Mouse (Mus musculus) urinary bladder, adult 2 months (tissue): ENCODE data around the gene Dhx8. TPM values are rescaled to one million over a fixed set of nuclear protein-coding genes. Genes with fewer than 3 reads are reported as not detected.
A peak's percentile ranks its signal among the peaks of the same experiment; 100 is the strongest.

Experiments
- DNase-seq: peaks from one replicate; pipeline ENCODE4 v3.0.0; 2022; ENCODE audit warnings: low spot score
- polyA plus RNA-seq: library from polyadenylated mRNA; depleted of rRNA; stranded (reverse); fragments of >200 nt; gene quantifications from 2 replicates; pipeline ENCODE4 v1.2.3, GENCODE M21; 2012; rRNA removed

The Dhx8 gene
- polyA plus RNA-seq = 14.7 and 15.4 TPM in 2 replicates

- DNase-seq = peak; percentile 97
Observed at GRCm38 (mm10) chr11:101732518-101733440, at the start of gene Dhx8. Dhx8 (plus strand) TSS chr11:101732919.

- peak; percentile 46 for DNase-seq
Observed at GRCm38 (mm10) chr11:101687351-101688301, 45.1 kb upstream of the Dhx8 start.

DNA sequence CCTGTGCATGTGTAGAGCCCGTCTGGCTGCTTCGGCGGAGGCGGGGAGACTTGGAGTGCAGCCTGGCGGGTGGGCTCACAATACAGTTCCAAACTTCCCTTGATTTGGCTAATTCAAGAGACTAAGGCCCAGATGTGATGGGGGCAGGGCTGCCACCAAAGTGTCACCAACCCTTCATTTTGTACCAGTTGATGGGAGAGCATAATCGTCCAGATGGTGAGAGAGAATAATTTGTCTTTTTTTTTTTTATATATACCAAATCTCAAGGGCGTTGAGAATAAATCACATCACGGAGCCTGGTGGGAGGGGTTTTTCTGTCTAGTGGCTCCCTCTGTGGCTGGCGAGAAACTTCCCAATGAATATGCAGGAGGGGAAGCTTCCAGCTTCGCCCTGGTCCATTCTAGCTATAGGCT lies 43.0 kb upstream of the Dhx8 start:
- no peak for DNase-seq

DNA sequence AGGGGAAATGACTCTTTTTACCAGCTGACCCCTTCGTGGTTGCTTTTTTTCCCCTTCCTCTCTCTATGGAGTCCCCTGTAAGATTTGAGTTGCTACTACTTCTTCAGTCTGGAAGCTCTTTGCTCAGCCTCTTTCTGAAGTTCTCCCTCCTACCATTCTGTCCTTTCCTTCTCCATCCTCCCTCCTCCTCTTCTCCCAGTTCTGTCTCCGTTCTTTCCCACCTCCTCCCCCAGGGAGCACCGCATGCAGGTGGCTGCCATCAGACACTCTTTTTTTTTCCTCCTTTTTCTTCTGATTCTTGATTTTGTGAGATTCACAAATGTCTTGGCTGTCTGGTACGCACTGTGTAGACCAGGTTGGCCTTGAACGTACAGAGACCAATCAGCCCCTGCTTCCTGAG lies 42.4 kb upstream of the Dhx8 start:
- DNase-seq = no peak

DNA sequence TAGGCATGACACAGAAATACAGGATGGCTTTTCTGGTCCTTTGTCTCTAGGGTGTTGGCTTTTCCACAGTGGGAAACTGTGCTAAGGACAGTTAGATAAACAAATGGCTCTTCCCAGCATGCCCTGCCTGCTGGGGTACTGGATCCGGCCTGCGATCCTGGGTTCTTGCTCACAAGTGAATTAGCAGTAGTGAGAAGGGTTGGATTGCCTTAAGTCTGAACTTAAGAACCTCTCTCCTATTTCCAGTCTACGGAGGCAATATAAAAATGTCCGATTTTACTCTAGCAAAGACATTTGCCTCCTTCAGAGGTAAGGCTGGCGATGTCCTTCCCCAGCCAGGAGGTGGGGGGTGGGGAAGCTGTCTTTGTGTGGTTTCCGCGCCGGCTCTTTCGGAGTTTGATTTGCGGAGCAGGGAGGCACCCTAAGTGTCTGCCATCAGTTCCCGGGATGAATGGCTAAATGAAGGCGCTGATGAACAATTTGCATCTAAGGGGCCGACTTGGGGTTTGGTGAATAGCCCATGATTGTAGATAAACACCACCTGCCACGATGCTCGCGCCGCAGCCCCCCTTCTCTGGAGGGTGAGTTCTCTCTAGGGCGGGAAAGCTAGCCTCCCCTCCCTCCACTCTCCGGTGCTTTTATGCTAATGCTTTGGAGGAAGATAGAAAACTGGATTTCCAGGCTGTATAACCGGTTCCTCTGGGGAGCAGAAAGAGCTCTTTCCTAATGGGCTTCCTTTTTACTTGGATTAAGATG lies 36.6 kb upstream of the Dhx8 start:
- DNase-seq = no peak

- no peak for DNase-seq
Observed at GRCm38 (mm10) chr11:101697156-101697861, 35.4 kb upstream of the Dhx8 start.

DNA sequence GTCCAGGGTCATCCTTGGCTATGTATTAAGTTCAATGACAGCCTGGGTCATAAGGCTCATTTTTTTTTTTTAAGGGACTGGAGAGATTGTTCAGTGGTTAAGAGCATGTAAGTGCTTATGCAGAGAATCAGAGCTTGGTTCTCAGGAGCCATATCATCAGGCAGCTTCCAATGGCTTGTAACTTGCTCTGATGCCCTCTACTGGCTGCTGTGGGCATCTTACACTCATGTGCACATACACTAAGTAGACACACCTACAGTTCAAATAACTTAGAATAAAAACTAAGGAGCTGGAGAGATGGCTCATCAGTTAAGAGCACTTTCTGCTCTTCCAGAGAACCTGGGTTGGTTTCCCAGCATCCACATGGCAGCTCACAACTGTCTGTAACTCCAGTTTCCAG lies 34.6 kb upstream of the Dhx8 start:
- no peak for DNase-seq

GRCm38 (mm10) chr11:101699556-101699955 lies 33.2 kb upstream of the Dhx8 start:
- DNase-seq = no peak

GRCm38 (mm10) chr11:101699991-101700390 lies 32.7 kb upstream of the Dhx8 start:
- no peak for DNase-seq

DNA sequence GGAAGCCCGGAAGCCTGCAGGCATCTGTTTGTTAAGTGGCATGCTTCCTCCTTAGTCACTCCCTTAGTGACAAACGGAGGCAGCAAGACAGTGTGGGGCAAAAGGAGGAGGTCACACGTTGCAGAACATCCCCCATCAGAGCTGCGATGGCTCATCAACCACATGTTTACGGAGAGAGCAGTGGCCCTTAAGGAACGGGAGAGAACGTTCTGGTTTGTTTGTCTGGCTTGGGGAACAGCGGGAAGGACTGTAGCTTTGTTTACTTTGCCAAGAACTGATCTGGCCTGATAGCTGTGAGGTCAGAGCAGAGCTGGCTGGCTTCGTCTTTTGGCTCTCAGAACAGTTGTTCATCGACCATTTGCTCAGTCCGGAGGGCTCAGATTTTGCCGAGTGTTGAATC lies 32.3 kb upstream of the Dhx8 start:
- DNase-seq = no peak

GRCm38 (mm10) chr11:101704081-101704480 lies 28.6 kb upstream of the Dhx8 start:
- no peak for DNase-seq

- DNase-seq = no peak
Observed at GRCm38 (mm10) chr11:101706764-101707448, 25.8 kb upstream of the Dhx8 start.

DNA sequence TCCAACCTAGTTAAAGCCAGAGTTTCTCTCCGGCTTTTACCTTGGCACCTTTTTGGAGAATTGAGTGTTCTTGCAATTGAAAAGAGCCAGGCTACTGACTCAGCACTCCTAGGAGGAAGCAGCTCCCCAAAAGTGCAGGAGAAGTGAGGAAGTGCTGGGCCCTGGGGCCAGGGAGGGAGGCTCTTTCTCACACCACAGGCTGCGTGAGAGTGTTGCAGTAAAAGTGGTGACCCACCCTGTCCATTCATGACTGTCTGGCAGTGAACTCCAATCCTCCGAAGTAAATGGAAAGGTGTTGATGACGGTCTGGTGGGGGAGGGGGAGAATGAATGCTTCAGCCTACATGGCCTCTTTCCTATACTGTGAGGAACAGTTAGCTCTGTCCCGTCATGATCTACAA lies 24.2 kb upstream of the Dhx8 start:
- no peak for DNase-seq

DNA sequence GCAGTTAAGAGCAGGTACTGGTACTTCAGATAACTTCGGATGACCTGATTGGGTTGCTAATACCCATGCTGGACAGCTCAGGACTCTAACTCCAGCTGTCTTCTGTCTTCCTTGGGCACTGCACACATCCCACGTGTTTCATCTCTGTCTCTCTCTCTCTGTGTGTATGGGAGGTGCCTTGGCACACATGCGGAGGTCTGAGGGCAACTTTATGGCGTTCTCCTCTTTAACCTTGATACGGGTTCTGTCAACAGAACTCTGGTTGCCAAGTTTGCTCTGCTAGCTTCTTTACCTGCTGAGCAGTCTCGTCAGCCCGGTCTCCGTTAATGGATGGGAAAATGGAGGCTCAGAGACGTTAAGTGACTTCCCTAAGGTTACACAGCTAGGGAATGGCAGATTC lies 19.9 kb upstream of the Dhx8 start:
- DNase-seq = no peak

- DNase-seq = no peak
Observed at GRCm38 (mm10) chr11:101714012-101714411, 18.7 kb upstream of the Dhx8 start.

GRCm38 (mm10) chr11:101718324-101718723 lies 14.4 kb upstream of the Dhx8 start:
- DNase-seq = no peak

GRCm38 (mm10) chr11:101719986-101720520 lies 12.7 kb upstream of the Dhx8 start:
- no peak for DNase-seq

DNA sequence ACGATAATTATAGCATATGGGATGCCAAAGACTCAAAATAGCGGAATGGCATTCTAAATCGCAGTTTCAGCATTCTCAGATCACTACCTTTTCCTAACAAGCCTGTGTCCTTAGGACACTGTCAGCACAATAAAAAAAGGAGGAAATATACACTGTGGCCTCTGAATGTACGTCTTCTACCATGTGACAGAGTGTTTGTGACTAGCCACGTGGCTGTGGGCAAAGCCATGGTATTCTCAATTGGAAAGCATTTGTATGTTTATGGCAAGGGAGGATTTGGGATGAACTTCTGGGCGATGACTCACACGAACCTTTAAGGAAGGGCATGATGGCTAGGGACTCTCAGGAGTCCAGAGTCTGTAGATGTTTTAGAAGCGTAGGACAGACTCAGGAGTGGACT lies 7.7 kb upstream of the Dhx8 start:
- DNase-seq = no peak

- no peak for DNase-seq
Observed at GRCm38 (mm10) chr11:101726765-101727164, 6.0 kb upstream of the Dhx8 start.

DNA sequence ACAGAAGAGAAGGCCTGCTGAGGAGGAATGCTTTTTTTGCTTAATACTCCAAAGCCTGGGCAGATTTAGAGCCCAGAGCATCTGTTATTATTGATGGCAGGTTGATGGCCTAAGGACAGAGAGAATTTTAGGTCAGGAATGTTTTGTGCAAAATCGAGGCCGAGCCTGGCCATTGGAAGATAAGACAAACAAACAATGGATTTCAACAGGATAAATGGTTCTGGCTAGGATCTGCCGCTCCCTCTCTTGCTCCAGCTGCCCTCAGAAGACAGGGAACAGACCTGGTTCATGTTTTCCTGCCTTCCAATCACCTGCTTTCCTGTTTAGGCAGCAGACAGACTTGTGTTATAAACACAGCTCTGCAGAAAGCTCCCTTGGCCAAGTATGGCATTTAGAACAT lies 3.4 kb upstream of the Dhx8 start:
- DNase-seq = no peak
